Mouse (Mus musculus): ENCODE results near the gene Phospho2. TPM values are rescaled to one million over a fixed set of nuclear protein-coding genes. Genes with fewer than 3 reads are reported as not detected.
"Not testable (repeated sequence)": the region's sequence is repeated elsewhere in the genome, so short reads cannot be mapped to it uniquely, and the experiment has no call there.

The Phospho2 gene
- polyA plus RNA-seq, 1 experiment from 2014 or later = 25.4 TPM

- Histone ChIP-seq H3K4me2 (no peak overlapping the region), H3K27me3 (no peaks in the 10 kb centered on the region), H3K27ac (no peak overlapping the region), H3K9me3 (no peaks in the 10 kb centered on the region), H3K4me1 (peaks cover 4% of the 10 kb centered on the region; the same call in 1 of the 2 replicates), H3K4me3 (no peak overlapping the region), H3K36me3 (0 out of 2 replicates have a peak, but pooled peaks cover 1% of the 10 kb centered on the region), H3K9ac (no peak overlapping the region)
- 50% methylated on average over 5 of the region's 5 CpGs for WGBS
- peak; percentile 67; the same call in 1 of the 2 replicates for ATAC-seq (ENCODE audit: insufficient number of reproducible peaks, insufficient read depth, low FRiP score, low TSS enrichment, low read depth)
These were observed 13.5 kb downstream of the Phospho2 start for GRCm38 (mm10) chr2:69802911-69803312.

- 58% methylated on average over 8 of the region's 8 CpGs for WGBS
- H3K4me1 ChIP-seq = peaks cover 4% of the 10 kb centered on the region; the same call in 1 of the 2 replicates
- no peak overlapping the region for H3K9ac ChIP-seq
- no peaks in the 10 kb centered on the region for H3K9me3 ChIP-seq
- H3K27ac ChIP-seq = no peak overlapping the region
- H3K4me3 ChIP-seq = no peak overlapping the region
- no peak overlapping the region for H3K4me2 ChIP-seq
- H3K27me3 ChIP-seq = no peaks in the 10 kb centered on the region
- ATAC-seq (ENCODE audit: insufficient number of reproducible peaks, insufficient read depth, low FRiP score, low TSS enrichment, low read depth) = no peak
- H3K36me3 ChIP-seq = no peaks in the 10 kb centered on the region
These were observed 14.3 kb downstream of the Phospho2 start for GRCm38 (mm10) chr2:69803756-69804155.

GRCm38 (mm10) chr2:69804663-69805062 is 15.2 kb downstream of the Phospho2 start:
- not testable (repeated sequence) for H3K4me2 ChIP-seq; H3K36me3 ChIP-seq; H3K4me1 ChIP-seq; H3K9me3 ChIP-seq; H3K27me3 ChIP-seq; H3K27ac ChIP-seq; H3K4me3 ChIP-seq; H3K9ac ChIP-seq; ATAC-seq (ENCODE audit: insufficient number of reproducible peaks, insufficient read depth, low FRiP score, low TSS enrichment, low read depth)
- WGBS = 84% methylated on average over 9 of the region's 9 CpGs

- H3K4me2 ChIP-seq = no peak overlapping the region
- WGBS = 63% methylated on average over 15 of the region's 15 CpGs
- no peaks in the 10 kb centered on the region for H3K4me1 ChIP-seq
- H3K4me3 ChIP-seq = no peak overlapping the region
- H3K9ac ChIP-seq = no peak overlapping the region
- no peaks in the 10 kb centered on the region for H3K27me3 ChIP-seq
- no peaks in the 10 kb centered on the region for H3K9me3 ChIP-seq
- no peaks in the 10 kb centered on the region for H3K36me3 ChIP-seq
- no peak for ATAC-seq (ENCODE audit: insufficient number of reproducible peaks, insufficient read depth, low FRiP score, low TSS enrichment, low read depth)
- no peak overlapping the region for H3K27ac ChIP-seq
These were observed 20.7 kb downstream of the Phospho2 start for GRCm38 (mm10) chr2:69810169-69810568.

GRCm38 (mm10) chr2:69811349-69811748 is 21.9 kb downstream of the Phospho2 start:
- H3K9ac ChIP-seq; H3K27ac ChIP-seq; ATAC-seq (ENCODE audit: insufficient number of reproducible peaks, insufficient read depth, low FRiP score, low TSS enrichment, low read depth); H3K36me3 ChIP-seq; H3K9me3 ChIP-seq; H3K27me3 ChIP-seq; H3K4me1 ChIP-seq; H3K4me2 ChIP-seq; H3K4me3 ChIP-seq: not testable (repeated sequence)
- 74% methylated on average over 7 of the region's 7 CpGs for WGBS

GRCm38 (mm10) chr2:69816575-69816974 is 27.2 kb downstream of the Phospho2 start:
- Histone ChIP-seq H3K36me3 (no peaks in the 10 kb centered on the region), H3K4me3 (no peak overlapping the region), H3K9ac (no peak overlapping the region), H3K4me1 (0 out of 2 replicates have a peak, but pooled peaks cover 2% of the 10 kb centered on the region), H3K27ac (no peak overlapping the region), H3K4me2 (no peak overlapping the region), H3K9me3 (no peaks in the 10 kb centered on the region), H3K27me3 (no peaks in the 10 kb centered on the region)
- no peak for ATAC-seq (ENCODE audit: insufficient number of reproducible peaks, insufficient read depth, low FRiP score, low TSS enrichment, low read depth)
- 87% methylated on average over 5 of the region's 5 CpGs for WGBS

GRCm38 (mm10) chr2:69818350-69819085 is 29.1 kb downstream of the Phospho2 start:
- WGBS = 68% methylated on average over 9 of the region's 9 CpGs
- H3K4me1 ChIP-seq = peaks cover 3% of the 10 kb centered on the region; the same call in 1 of the 2 replicates
- no peaks in the 10 kb centered on the region for H3K27me3 ChIP-seq
- H3K27ac ChIP-seq = no peak overlapping the region
- no peak overlapping the region for H3K4me2 ChIP-seq
- no peak overlapping the region for H3K4me3 ChIP-seq
- no peaks in the 10 kb centered on the region for H3K36me3 ChIP-seq
- no peak for ATAC-seq (ENCODE audit: insufficient number of reproducible peaks, insufficient read depth, low FRiP score, low TSS enrichment, low read depth)
- no peaks in the 10 kb centered on the region for H3K9me3 ChIP-seq
- H3K9ac ChIP-seq = no peak overlapping the region

GRCm38 (mm10) chr2:69820201-69820600 is 30.8 kb downstream of the Phospho2 start:
- Histone ChIP-seq H3K36me3 (peaks cover 8% of the 10 kb centered on the region), H3K27me3 (no peaks in the 10 kb centered on the region), H3K4me3 (no peak overlapping the region), H3K9ac (no peak overlapping the region), H3K4me2 (no peak overlapping the region), H3K4me1 (peaks cover 16% of the 10 kb centered on the region), H3K27ac (no peak overlapping the region), H3K9me3 (no peaks in the 10 kb centered on the region)
- WGBS = 60% methylated on average over 1 of the region's 1 CpGs
- no peak for ATAC-seq (ENCODE audit: insufficient number of reproducible peaks, insufficient read depth, low FRiP score, low TSS enrichment, low read depth)

GRCm38 (mm10) chr2:69821711-69822110 is 32.3 kb downstream of the Phospho2 start, which contains the start of gene Klhl23:
Gene Klhl23 (plus strand): TSS chr2:69821944.
- Histone ChIP-seq H3K27me3 (no peaks in the 10 kb centered on the region), H3K9me3 (no peaks in the 10 kb centered on the region), H3K4me3 (peak within 1 kb of the TSS; percentile 82), H3K36me3 (peaks cover 17% of the 10 kb centered on the region), H3K27ac (peak within 1 kb of the TSS; percentile 95), H3K9ac (peak within 1 kb of the TSS; percentile 93), H3K4me2 (peak within 1 kb of the TSS; percentile 74), H3K4me1 (peaks cover 16% of the 10 kb centered on the region)
- 11% methylated on average over 8 of the region's 8 CpGs for WGBS
- no peak for ATAC-seq (ENCODE audit: insufficient number of reproducible peaks, insufficient read depth, low FRiP score, low TSS enrichment, low read depth)

- H3K4me2 ChIP-seq = peak overlapping the region; percentile 74
- peak overlapping the region; percentile 82 for H3K4me3 ChIP-seq
- peak overlapping the region; percentile 95 for H3K27ac ChIP-seq
- no peaks in the 10 kb centered on the region for H3K9me3 ChIP-seq
- under 1% methylated on average over 65 of the region's 80 CpGs for WGBS
- peaks cover 16% of the 10 kb centered on the region for H3K4me1 ChIP-seq
- ATAC-seq (ENCODE audit: insufficient number of reproducible peaks, insufficient read depth, low FRiP score, low TSS enrichment, low read depth) = peak; percentile 76
- peaks cover 20% of the 10 kb centered on the region for H3K36me3 ChIP-seq
- no peaks in the 10 kb centered on the region for H3K27me3 ChIP-seq
- H3K9ac ChIP-seq = peak overlapping the region; percentile 93
These were observed 33.1 kb downstream of the Phospho2 start for GRCm38 (mm10) chr2:69822361-69823128.

GRCm38 (mm10) chr2:69823129-69823677 is 33.8 kb downstream of the Phospho2 start:
- Histone ChIP-seq H3K27ac (peak overlapping the region; percentile 95), H3K4me3 (peak overlapping the region; percentile 82), H3K9ac (peak overlapping the region; percentile 93), H3K4me1 (peaks cover 16% of the 10 kb centered on the region), H3K9me3 (no peaks in the 10 kb centered on the region), H3K27me3 (no peaks in the 10 kb centered on the region), H3K4me2 (peak overlapping the region; percentile 74), H3K36me3 (peaks cover 20% of the 10 kb centered on the region)
- WGBS = 2% methylated on average over 42 of the region's 45 CpGs
- peak; percentile 65; the same call in 1 of the 2 replicates for ATAC-seq (ENCODE audit: insufficient number of reproducible peaks, insufficient read depth, low FRiP score, low TSS enrichment, low read depth)
